Mouse (Mus musculus) hindbrain, embryonic 16.5 days (tissue): ENCODE measurements around the gene Tmem74b. TPM values are rescaled to one million over a fixed set of nuclear protein-coding genes. Genes with fewer than 3 reads are reported as not detected.

Source experiments
- ATAC-seq: fragments of 200-750 bp; cut with Nextera tagmentation; 2 replicates; pipeline ENCODE4 v1.8.0; 2017; ENCODE audit warnings: moderate TSS enrichment, moderate library complexity
- H3K27ac ChIP-seq: fragments of 300-500 bp; sonication (generic); 2 replicates; pipeline ENCODE4 v1.5.1; 2014; ENCODE audit warnings: low read depth, mild to moderate bottlenecking, control low read depth, low read length, moderate library complexity
- H3K27me3 ChIP-seq: fragments of 300-500 bp; sonication (generic); replicated peaks from 2 replicates; pipeline ENCODE4 v1.6.1; 2014; ENCODE audit warnings: low read length; ENCODE audit not compliant: control insufficient read depth, insufficient read depth
- H3K36me3 ChIP-seq: fragments of 300-500 bp; sonication (generic); 2 replicates; pipeline ENCODE4 v1.6.1; 2014; ENCODE audit warnings: mild to moderate bottlenecking, low read length, moderate library complexity, mixed read lengths; ENCODE audit not compliant: control insufficient read depth, insufficient read depth
- H3K4me1 ChIP-seq: fragments of 300-500 bp; sonication (generic); 2 replicates; pipeline ENCODE4 v1.6.1; 2014; ENCODE audit warnings: low read depth, low read length; ENCODE audit not compliant: control insufficient read depth, insufficient read depth
- H3K4me2 ChIP-seq: fragments of 300-500 bp; sonication (generic); 2 replicates; pipeline ENCODE4 v1.6.1; 2014; ENCODE audit warnings: mild to moderate bottlenecking, low read length, control low read depth, moderate library complexity
- H3K4me3 ChIP-seq: fragments of 300-500 bp; sonication (generic); 2 replicates; pipeline ENCODE4 v1.5.1; 2014; ENCODE audit warnings: mild to moderate bottlenecking, low read length, control low read depth, moderate library complexity
- H3K9ac ChIP-seq: fragments of 300-500 bp; sonication (generic); 2 replicates; pipeline ENCODE4 v1.6.1; 2014; ENCODE audit warnings: low read depth, mild to moderate bottlenecking, control low read depth, low read length, moderate library complexity
- H3K9me3 ChIP-seq: fragments of 300-500 bp; sonication (generic); 2 replicates; pipeline ENCODE4 v1.6.1; 2014; ENCODE audit warnings: mild to moderate bottlenecking, low read length, moderate library complexity; ENCODE audit not compliant: control insufficient read depth
- WGBS: fragments of 180-500 bp; shearing (Covaris S2); extraction: QIAGEN DNeasy Blood & Tissue Kit; methylation state at CpG from one replicate; pipeline ENCODE4 v1.1.7; 2014; 5-methylcytosine and 5-hydroxymethylcytosine counted together
- polyA plus RNA-seq: library from polyadenylated mRNA; unstranded; fragments of >200 nt; fragmentation: Nextera tagmentation; extraction: Ambion mirVana; gene quantifications from 2 replicates; pipeline ENCODE4 v1.2.1, GENCODE M21; 2015

Gene Tmem74b
- polyA plus RNA-seq, 1 experiment from 2014 or later = 32.7 TPM

GRCm38 (mm10) chr2:151739081-151739480, 37.3 kb downstream of the Tmem74b start:
- H3K4me3 ChIP-seq = no peak overlapping the region
- 91% methylated on average over 3 of the region's 3 CpGs for WGBS

GRCm38 (mm10) chr2:151739505-151739904, 37.7 kb downstream of the Tmem74b start:
- no peak overlapping the region for H3K27ac ChIP-seq
- no peaks in the 10 kb centered on the region for H3K9me3 ChIP-seq
- peaks cover 3% of the 10 kb centered on the region; the same call in 1 of the 2 replicates for H3K36me3 ChIP-seq
- H3K4me2 ChIP-seq = peak overlapping the region; percentile 79
- peaks cover 20% of the 10 kb centered on the region for H3K4me1 ChIP-seq
- WGBS = 93% methylated on average over 7 of the region's 7 CpGs
- no peak overlapping the region for H3K4me3 ChIP-seq
- no peak overlapping the region for H3K9ac ChIP-seq
- ATAC-seq = no peak
- 0 out of 2 replicates have a peak, but pooled peaks cover 2% of the 10 kb centered on the region for H3K27me3 ChIP-seq

More at GRCm38 (mm10) chr2:151739081-151739480, 37.3 kb downstream of the Tmem74b start:
- Histone ChIP-seq H3K9ac (no peak overlapping the region), H3K9me3 (no peaks in the 10 kb centered on the region), H3K4me2 (no peak overlapping the region), H3K4me1 (peaks cover 20% of the 10 kb centered on the region), H3K27me3 (0 out of 2 replicates have a peak, but pooled peaks cover 2% of the 10 kb centered on the region), H3K27ac (no peak overlapping the region), H3K36me3 (peaks cover 5% of the 10 kb centered on the region)
- ATAC-seq = no peak

- no peaks in the 10 kb centered on the region for H3K9me3 ChIP-seq
- WGBS = under 1% methylated on average over 61 of the region's 61 CpGs
- ATAC-seq = peak; percentile 94
These were observed 39.1 kb downstream of the Tmem74b start for GRCm38 (mm10) chr2:151740741-151741526.

GRCm38 (mm10) chr2:151742084-151742483, 40.3 kb downstream of the Tmem74b start:
- Histone ChIP-seq H3K4me3 (no peak overlapping the region), H3K9ac (no peak overlapping the region), H3K27me3 (0 out of 2 replicates have a peak, but pooled peaks cover 2% of the 10 kb centered on the region), H3K36me3 (no peaks in the 10 kb centered on the region), H3K4me2 (no peak overlapping the region), H3K27ac (no peak overlapping the region), H3K9me3 (no peaks in the 10 kb centered on the region), H3K4me1 (peaks cover 20% of the 10 kb centered on the region)
- no peak for ATAC-seq
- WGBS = 95% methylated on average over 1 of the region's 1 CpGs

More at GRCm38 (mm10) chr2:151740741-151741526, 39.1 kb downstream of the Tmem74b start:
- 0 out of 2 replicates have a peak, but pooled peaks cover 2% of the 10 kb centered on the region for H3K27me3 ChIP-seq
- H3K36me3 ChIP-seq = no peaks in the 10 kb centered on the region
- H3K4me1 ChIP-seq = peaks cover 20% of the 10 kb centered on the region
- H3K9ac ChIP-seq = peak overlapping the region; percentile 81
- peak overlapping the region; percentile 71 for H3K27ac ChIP-seq
- H3K4me2 ChIP-seq = peak overlapping the region; percentile 79
- peak overlapping the region; percentile 70 for H3K4me3 ChIP-seq

GRCm38 (mm10) chr2:151742850-151743679, 41.3 kb downstream of the Tmem74b start:
- no peaks in the 10 kb centered on the region for H3K36me3 ChIP-seq
- no peak overlapping the region for H3K4me3 ChIP-seq
- WGBS = 74% methylated on average over 6 of the region's 6 CpGs
- no peak for ATAC-seq
- no peak overlapping the region for H3K27ac ChIP-seq
- H3K27me3 ChIP-seq = 0 out of 2 replicates have a peak, but pooled peaks cover 2% of the 10 kb centered on the region
- no peak overlapping the region for H3K4me2 ChIP-seq
- peaks cover 20% of the 10 kb centered on the region for H3K4me1 ChIP-seq
- H3K9ac ChIP-seq = no peak overlapping the region
- no peaks in the 10 kb centered on the region for H3K9me3 ChIP-seq

GRCm38 (mm10) chr2:151743845-151744244, 42.0 kb downstream of the Tmem74b start, which contains the start of gene Psmf1:
TSS of gene Psmf1 (minus strand) at chr2:151744186.
- H3K4me1 ChIP-seq = peaks cover 20% of the 10 kb centered on the region
- no peak within 1 kb of the TSS for H3K27ac ChIP-seq
- no peak within 1 kb of the TSS for H3K4me3 ChIP-seq
- no peaks in the 10 kb centered on the region for H3K36me3 ChIP-seq
- H3K9me3 ChIP-seq = no peaks in the 10 kb centered on the region
- H3K27me3 ChIP-seq = 0 out of 2 replicates have a peak, but pooled peaks cover 2% of the 10 kb centered on the region
- no peak within 1 kb of the TSS for H3K4me2 ChIP-seq
- no peak for ATAC-seq
- no peak within 1 kb of the TSS for H3K9ac ChIP-seq

GRCm38 (mm10) chr2:151747847-151748705, 46.3 kb downstream of the Tmem74b start:
- Histone ChIP-seq H3K4me3 (no peak overlapping the region), H3K9ac (peak overlapping the region; percentile 36; the same call in 1 of the 2 replicates), H3K27ac (peak overlapping the region; percentile 48; the same call in 1 of the 2 replicates), H3K4me1 (no peaks in the 10 kb centered on the region; the same call in 1 of the 2 replicates), H3K27me3 (0 out of 2 replicates have a peak, but pooled peaks cover 2% of the 10 kb centered on the region), H3K36me3 (no peaks in the 10 kb centered on the region), H3K4me2 (peak overlapping the region; percentile 27; the same call in 1 of the 2 replicates), H3K9me3 (no peaks in the 10 kb centered on the region)
- peak; percentile 93 for ATAC-seq
- WGBS = 27% methylated on average over 19 of the region's 19 CpGs

- Histone ChIP-seq H3K9ac (no peak overlapping the region), H3K36me3 (no peaks in the 10 kb centered on the region), H3K27me3 (no peaks in the 10 kb centered on the region), H3K27ac (no peak overlapping the region), H3K9me3 (no peaks in the 10 kb centered on the region), H3K4me2 (no peak overlapping the region), H3K4me1 (no peaks in the 10 kb centered on the region; the same call in 1 of the 2 replicates), H3K4me3 (no peak overlapping the region)
- no peak for ATAC-seq
- WGBS = 76% methylated on average over 5 of the region's 5 CpGs
These were observed 49.5 kb downstream of the Tmem74b start for GRCm38 (mm10) chr2:151751330-151751729.
